Mouse (Mus musculus) common myeloid progenitor, adult 5-6 weeks (primary cell): Measurements from ENCODE around the gene Sost. TPM values are rescaled to one million over a fixed set of nuclear protein-coding genes. Genes with fewer than 3 reads are reported as not detected.

Experiments
- ATAC-seq: replicated peaks from 2 replicates; pipeline ENCODE4 v1.8.0; 2016; ENCODE audit warnings: low read depth, mild to moderate bottlenecking, moderate TSS enrichment, inconsistent platforms; ENCODE audit not compliant: poor library complexity, severe bottlenecking
- total RNA-seq: library from RNA; stranded (forward); fragments of 200-1000, 187-1606 nt; gene quantifications from 2 replicates; pipeline ENCODE4 v1.2.3, GENCODE M21; 2017

Sost gene
- total RNA-seq, 1 experiment from 2014 or later: not detected

DNA sequence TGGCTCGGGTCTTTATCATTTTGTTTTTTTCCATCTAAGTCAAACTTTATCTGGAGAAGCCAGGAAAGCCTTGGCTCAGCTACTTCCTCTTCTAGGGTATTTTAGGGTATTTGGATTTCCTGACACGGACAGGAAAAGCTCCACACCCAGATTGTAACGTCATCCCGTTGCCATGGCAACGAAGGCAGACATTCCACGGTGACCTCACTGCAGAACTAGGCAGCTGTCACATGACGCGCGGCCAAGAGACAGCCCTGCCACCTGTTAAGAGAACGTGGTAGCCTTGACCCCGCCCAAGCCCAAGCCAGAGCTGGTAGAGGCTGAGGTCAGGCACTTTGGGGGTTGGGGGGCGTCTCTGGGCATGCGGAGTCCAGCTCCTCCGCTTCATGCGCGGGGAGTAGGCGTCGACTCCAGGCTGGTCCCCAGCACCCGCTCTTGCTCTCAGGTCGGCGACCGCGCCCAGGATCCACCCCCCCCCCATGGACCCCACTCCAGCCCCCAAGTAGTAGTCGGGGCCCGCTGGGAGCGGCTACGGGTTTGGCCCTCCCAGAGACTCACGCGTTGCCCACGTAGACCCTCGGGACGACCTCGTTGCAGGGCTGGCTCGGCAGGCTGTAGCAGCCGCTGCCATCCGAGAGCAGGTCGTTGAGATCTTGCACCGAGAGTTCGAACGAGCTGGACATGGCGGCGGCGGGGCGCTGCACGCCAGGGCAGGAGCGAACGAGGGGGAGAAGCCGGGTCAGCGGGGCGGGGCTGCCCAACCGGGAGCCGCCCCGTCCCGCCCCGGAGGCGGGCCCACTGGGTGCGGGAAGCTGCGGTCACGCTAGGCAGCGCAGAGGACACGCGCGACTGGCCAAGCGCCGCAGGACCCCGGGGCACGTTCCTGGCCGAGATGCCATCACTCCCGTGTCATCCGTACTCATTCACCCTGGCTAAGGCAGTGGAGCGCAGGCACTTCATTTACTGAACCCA is 17.5 kb upstream of the Sost start, which contains the start of gene Cfap97d1:
Cfap97d1 (plus strand) TSS at position 226 of the 972 bp plus-strand sequence.
- peak; percentile 77 for ATAC-seq

DNA sequence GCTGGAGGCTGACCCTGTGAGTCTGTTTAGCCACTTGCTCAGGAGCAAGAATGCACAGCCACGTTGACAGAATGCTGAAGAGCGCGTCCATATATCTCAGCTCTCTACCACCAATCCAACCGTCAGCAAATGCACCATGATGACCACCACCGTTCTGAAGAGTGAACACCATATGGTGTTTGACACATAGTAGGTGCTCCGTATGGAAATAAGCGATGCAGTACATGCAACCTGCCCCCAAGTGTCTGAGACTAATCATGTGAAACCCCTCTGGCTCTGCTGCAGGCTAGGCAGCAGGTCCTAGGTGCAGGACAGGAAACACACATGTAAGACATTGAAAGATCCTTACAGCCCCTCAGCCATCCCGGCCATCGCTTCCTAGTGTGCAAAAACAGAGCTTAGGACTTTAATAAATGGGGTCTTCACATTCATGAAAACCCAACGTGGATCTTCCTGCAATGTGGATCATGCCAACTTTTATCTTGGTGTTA is 16.7 kb upstream of the Sost start:
- no peak for ATAC-seq

DNA sequence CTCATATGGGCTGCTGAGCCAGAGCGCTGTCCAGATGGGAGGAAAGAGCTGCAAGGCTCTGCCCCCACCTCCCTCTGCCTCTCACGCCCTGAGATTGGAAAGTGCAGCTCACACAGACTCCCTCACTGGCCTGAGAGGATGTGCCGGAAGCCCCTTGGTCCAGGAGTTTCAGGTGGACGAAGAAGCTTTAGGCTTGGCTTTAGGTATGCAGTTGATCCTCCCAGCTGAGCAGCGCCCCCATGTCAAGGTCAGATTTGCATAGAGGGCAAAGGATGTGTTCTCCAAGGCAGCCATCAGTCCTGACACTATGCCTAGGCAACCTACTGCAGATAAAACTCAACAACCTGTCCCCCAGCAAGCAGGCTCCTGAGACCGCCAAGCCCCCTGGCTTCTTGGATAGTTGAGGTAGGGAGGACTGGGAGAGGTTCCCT is 16.2 kb upstream of the Sost start:
- ATAC-seq: no peak

GRCm38 (mm10) chr11:101981850-101982249 is 15.0 kb upstream of the Sost start:
- peak; percentile 37 for ATAC-seq

GRCm38 (mm10) chr11:101980603-101981157 is 13.9 kb upstream of the Sost start:
- no peak for ATAC-seq

- no peak for ATAC-seq
Measured at GRCm38 (mm10) chr11:101979140-101979539, 12.3 kb upstream of the Sost start.

- no peak for ATAC-seq
Measured at GRCm38 (mm10) chr11:101976949-101977348, 10.1 kb upstream of the Sost start.

GRCm38 (mm10) chr11:101974923-101975322 is 8.1 kb upstream of the Sost start:
- no peak for ATAC-seq

DNA sequence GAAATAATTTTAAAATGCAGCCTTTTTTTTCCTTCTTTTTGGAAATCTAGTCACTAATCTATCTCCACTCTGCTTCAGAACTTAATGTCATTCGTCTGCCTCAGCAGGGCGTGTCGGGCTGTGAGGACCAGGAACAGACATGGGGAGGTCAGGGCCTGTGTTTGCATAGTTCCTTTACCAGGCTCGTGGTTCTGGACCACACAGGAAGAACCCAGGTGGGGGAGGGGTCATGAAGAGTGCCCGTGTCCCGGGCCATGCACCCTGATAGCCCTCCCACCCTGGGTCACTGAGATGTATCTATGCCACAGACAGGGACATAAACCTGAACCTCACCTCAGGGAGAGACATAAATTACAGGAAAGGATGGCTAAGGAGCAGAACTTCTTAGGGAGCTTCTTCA is 7.4 kb upstream of the Sost start:
- no peak for ATAC-seq

DNA sequence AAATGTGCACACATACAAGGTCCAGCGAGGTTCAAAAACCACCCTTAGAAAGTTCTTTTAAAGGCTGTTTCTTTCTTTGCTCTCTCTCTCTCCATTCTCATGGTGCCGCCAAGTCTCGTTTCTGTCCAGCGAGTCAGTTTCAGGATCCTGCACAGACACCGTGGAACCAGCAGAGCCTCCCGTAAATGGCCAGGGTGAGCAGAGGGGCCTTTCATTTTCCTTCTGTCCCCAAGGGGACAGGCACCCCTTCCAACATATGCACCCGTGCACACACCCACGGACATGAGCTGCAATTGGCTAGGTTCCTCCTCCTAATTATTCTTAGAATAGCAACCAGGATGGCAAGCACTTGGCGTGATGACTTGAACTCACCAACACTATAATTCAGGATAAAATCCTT is 6.7 kb upstream of the Sost start:
- ATAC-seq: no peak

- ATAC-seq: no peak
Measured at GRCm38 (mm10) chr11:101972651-101973050, 5.8 kb upstream of the Sost start.

GRCm38 (mm10) chr11:101972097-101972496 is 5.3 kb upstream of the Sost start:
- ATAC-seq: 0 out of 2 replicates have a peak, but pooled peaks have one; percentile 28

DNA sequence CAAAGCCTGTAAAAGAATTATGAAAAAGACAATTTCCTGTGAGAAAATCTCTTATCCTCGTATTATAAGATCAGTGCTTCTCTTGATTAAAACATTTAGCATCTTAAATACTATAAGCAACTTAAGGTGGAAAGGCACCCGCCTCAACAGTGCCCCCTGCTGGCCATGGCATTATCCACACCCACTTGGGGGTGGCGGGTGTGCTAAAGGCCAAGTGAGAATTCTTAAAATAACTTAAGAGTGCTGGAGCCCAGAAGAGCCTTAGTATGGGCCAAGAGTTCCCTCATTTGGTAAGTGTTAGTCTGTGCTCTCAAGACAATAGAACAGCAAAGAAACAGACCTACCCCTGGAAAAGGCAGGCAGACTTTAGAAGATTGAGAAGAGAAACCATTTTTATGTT is 4.6 kb upstream of the Sost start:
- ATAC-seq: peak; percentile 46; the same call in 1 of the 2 replicates

DNA sequence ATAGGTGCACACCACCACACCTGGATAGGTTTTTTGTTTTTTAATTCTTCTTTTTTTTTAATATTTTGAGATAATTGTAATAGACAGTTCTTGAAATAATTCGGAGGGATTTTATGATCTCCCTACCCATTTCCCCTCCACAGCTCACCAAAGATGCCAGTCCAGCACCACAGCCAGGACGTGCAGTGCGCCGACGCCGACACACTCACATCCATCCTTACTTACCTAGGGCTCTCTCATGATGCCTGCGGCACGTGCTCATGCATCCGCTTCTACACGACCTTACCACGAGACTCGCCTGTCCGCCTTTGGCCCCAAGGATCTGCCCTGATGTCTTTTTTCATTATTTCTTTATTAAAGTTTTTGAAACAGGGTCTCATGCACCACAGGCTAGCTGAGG is 3.0 kb upstream of the Sost start:
- ATAC-seq: no peak

- ATAC-seq: peak; percentile 71
Measured at GRCm38 (mm10) chr11:101968791-101969190, 2.0 kb upstream of the Sost start.

DNA sequence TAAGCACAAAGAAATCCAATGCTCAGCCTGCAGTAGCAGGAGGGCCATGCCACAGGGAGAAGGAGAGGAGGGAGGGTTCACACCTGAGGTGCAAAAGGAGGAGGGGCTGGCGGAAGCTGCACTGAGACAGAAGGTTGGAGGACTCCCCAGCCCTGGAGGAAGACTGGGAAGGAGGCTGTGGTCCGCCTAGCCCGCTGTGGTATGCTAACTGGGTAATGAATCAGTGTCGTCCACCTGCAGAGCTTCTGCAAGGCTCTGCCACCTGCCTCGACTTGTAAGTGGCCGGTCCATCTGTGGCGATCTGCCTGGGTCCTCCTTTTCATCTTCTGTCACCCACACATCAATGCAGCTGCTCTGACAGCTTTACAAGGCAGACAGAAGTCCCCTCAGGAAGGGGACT is 1.5 kb upstream of the Sost start:
- no peak for ATAC-seq

GRCm38 (mm10) chr11:101965553-101965952 is 1.3 kb downstream of the Sost start:
- ATAC-seq: no peak

- ATAC-seq: no peak
Measured at GRCm38 (mm10) chr11:101964647-101965046, 2.2 kb downstream of the Sost start.

GRCm38 (mm10) chr11:101963473-101964291 is 3.1 kb downstream of the Sost start:
- no peak for ATAC-seq

GRCm38 (mm10) chr11:101963043-101963442 is 3.8 kb downstream of the Sost start:
- no peak for ATAC-seq
